Mouse (Mus musculus): ENCODE data around the gene Ndufb10.
A peak's percentile ranks its signal among the peaks of the same experiment; 100 is the strongest.

The Ndufb10 gene

DNA sequence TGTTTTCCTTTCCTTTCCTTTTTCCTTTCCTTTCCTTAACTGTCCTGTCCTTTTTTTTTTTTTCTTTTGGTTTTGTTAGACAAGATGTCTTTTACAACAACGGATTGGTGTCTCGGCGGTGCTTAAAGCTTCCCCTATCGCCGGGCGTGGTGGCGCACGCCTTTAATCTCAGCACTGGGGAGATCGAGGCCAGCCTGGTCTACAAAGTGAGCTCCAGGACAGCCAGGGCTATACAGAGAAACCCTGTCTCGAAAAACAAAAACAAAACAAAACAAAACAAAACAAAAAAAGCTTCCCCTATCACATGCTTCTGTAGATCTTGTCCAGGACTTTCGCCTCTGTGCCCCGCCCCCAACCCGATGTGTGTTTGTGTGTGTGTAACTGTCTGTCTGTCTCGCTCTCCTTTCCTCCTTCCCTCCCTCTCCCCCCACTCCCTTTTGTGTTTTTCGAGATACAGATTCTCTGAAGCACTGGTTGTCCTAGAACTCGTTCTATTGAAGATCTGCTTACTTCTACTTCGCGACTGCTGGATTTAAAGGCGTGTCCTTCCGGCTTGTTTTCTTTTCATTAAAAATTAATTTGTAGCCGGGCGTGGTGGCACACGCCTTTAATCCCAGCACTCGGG, 16.4 kb downstream of the Ndufb10 start:
- no peak for DNase-seq (ENCODE audit: inconsistent age in 2 of 2, low spot score in 1 of 2)

- DNase-seq (ENCODE audit: inconsistent age in 2 of 2, low spot score in 1 of 2) = peak; percentile 93 to 98
These were observed 17.1 kb downstream of the Ndufb10 start, which contains the start of gene Tbl3 for GRCm38 (mm10) chr17:24706982-24707800. Tbl3 (minus strand) TSS chr17:24707660.

GRCm38 (mm10) chr17:24705821-24706220, 18.5 kb downstream of the Ndufb10 start:
- no peak for DNase-seq (ENCODE audit: inconsistent age in 2 of 2, low spot score in 1 of 2)

- DNase-seq (ENCODE audit: inconsistent age in 2 of 2, low spot score in 1 of 2) = no peak
These were observed 23.0 kb downstream of the Ndufb10 start for GRCm38 (mm10) chr17:24701251-24701650.

DNA sequence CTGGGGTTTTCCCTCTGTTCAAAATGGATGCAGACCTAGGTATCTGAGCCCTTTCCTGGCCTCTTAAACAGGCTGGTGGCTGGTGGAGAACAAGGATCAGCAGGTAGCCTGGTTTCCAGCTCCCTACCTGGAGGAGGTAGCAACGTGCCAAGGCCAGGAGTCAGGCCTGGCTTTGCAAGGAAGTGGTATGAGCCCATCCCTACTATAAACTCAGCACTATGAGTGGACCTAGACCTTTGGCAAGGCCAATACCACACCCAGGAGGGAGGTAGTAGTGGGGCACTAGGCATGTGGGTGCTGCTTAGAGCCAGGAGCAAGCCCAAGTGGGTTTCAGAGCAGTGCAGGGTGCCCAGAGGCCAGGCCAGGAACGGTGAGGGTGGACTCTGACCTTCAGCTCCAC, 24.8 kb downstream of the Ndufb10 start:
- DNase-seq (ENCODE audit: inconsistent age in 2 of 2, low spot score in 1 of 2) = peak in 1 of 2 experiments; percentile 52

- no peak for DNase-seq (ENCODE audit: inconsistent age in 2 of 2, low spot score in 1 of 2)
These were observed 25.6 kb downstream of the Ndufb10 start for GRCm38 (mm10) chr17:24698715-24699114.

GRCm38 (mm10) chr17:24697985-24698384, 26.3 kb downstream of the Ndufb10 start:
- DNase-seq (ENCODE audit: inconsistent age in 2 of 2, low spot score in 1 of 2) = no peak

DNA sequence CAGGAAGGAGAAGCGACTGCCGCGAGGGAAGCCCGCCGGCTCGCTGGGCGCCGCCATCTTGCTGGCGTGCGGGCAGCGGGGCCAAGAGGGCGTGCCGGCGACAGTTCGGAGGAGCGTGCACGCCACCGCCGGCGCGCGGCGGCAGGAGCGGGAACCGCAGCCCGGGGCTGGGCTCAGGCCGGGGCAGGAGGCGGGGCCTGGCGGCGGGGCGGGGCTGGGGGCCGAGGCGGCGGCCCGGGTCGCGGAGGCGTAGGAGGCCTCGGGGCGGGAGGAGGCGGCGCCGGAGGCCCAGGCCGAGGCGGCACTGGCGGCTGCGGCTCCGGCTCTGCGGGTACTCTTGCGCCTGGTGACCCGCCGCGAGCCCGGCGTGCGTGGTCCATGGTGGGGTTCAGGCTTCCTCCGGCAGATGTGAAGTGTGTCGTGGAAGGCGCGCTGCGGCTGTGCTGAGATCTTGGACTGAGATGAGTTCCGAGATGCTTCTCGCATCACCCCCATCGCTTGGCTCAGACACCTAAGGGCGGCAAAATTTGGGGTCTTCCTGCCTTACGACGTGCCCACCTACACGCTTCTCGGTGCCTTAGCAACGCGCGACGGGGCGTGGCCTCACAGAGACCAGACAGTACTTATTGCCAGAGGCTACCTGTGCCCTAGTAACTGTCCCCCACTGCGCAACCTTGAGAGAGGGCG, 28.1 kb downstream of the Ndufb10 start, which contains the start of the genes Gfer and Noxo1:
Gene Gfer (minus strand): TSS at position 146 of the 687 bp plus-strand sequence.
Gene Noxo1 (plus strand): TSS at position 224 of the 687 bp plus-strand sequence.
- DNase-seq (ENCODE audit: inconsistent age in 2 of 2, low spot score in 1 of 2) = peak; percentile 93 to 97

DNA sequence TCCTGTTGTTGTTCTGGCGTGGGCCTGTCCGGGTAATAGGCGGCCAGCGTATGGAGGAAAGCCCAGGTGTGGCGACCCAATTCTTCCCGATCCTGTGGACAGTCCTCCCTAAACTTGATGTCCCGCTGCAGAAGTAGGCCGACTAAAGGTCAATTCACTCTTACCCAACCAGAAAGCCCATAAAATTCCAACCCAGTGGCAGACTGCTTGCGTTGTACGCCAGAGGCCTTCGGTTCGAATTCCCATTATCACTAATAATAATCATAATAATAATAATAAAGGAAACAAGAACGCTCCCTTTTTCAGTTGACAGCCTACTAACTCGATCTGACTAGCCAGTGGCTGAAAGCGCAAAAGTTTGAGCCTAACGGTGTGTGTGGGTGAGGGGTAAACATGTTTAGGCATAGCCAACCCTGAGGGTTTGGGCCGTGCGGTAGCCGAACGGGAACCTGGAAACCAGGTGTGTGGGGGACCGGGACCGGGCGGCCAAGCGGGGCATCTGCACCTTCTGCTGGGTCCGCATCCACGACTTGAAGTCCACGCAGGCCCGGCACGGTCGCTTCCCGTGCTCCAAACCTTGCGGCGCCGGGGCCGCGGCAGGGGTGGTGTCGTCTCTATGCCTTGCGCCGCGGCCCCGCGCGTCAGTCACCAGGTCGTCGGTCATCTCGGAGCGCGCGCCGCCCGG, 28.8 kb downstream of the Ndufb10 start:
- peak in 1 of 2 experiments; percentile 68 for DNase-seq (ENCODE audit: inconsistent age in 2 of 2, low spot score in 1 of 2)

- no peak for DNase-seq (ENCODE audit: inconsistent age in 2 of 2, low spot score in 1 of 2)
These were observed 31.9 kb downstream of the Ndufb10 start for GRCm38 (mm10) chr17:24692385-24692784.

GRCm38 (mm10) chr17:24689251-24690081, 34.8 kb downstream of the Ndufb10 start, which contains the start of gene Syngr3:
Syngr3 (minus strand) TSS chr17:24689955.
- DNase-seq (ENCODE audit: inconsistent age in 2 of 2, low spot score in 1 of 2) = no peak

DNA sequence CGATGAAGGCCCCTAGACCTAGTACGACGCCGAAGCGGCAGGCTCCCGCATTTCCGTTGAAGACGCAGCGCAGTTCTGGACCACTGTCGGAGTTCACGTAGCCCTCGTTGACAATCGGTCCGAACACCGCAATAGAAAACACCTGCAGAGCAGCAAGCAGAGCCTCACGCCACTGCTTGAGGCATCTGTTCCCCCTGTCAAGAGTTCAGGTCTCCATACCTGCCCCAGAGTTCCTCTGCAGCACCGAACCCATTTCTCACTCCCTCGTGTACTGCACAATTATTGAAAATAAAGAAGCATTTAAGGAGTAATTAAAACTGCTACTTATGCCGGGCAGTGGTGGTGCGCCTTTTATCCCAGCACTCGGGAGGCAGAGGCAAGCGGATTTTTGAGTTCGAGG, 36.7 kb downstream of the Ndufb10 start:
- no peak for DNase-seq (ENCODE audit: inconsistent age in 2 of 2, low spot score in 1 of 2)

DNA sequence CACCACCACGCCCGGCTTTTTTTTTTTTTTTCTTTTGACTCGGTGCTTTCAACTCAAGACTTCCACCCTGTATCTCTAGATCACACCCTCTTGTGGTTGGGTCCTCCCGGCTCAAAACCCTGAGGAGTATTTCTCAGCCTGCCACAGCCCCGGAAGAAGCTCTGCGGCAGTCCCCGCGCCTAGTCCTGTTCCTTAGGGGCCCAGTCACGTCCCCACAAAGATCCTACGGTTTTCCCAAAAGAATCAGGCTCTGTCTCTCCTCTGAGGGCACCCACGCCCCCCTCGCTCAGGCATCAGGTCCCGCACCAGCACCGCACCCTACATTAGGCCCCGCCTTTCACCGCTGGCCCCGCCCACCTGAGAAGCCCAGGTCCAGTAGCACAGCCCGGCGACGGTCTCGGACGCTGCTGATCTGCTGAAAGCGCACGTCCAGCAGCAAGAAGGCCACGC, 37.1 kb downstream of the Ndufb10 start:
- DNase-seq (ENCODE audit: inconsistent age in 2 of 2, low spot score in 1 of 2) = peak; percentile 70 to 84

GRCm38 (mm10) chr17:24686514-24686913, 37.8 kb downstream of the Ndufb10 start:
- peak in 1 of 2 experiments; percentile 33 for DNase-seq (ENCODE audit: inconsistent age in 2 of 2, low spot score in 1 of 2)

DNA sequence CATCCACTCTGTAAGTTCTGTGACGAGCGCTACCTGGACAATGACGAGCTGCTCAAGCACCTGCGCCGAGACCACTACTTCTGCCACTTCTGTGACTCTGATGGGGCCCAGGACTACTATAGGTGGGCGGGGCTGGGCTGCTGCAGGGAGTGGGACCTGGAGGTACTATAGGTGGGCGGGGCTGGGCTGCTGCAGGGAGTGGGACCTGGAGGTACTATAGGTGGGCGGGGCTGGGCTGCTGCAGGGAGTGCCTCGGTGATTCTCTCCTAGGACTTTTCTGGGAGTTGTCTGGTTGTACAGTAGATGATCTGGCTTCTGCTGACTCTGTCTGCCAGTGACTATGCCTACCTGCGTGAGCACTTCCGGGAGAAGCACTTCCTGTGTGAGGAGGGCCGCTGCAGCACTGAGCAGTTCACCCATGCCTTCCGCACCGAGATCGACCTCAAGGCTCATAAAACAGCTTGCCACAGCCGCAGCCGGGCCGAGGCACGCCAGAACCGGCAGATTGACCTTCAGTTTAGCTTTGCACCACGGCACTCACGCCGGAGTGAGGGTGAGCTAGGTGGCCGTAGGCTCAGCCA, 46.7 kb downstream of the Ndufb10 start:
- no peak for DNase-seq (ENCODE audit: inconsistent age in 2 of 2, low spot score in 1 of 2)

DNA sequence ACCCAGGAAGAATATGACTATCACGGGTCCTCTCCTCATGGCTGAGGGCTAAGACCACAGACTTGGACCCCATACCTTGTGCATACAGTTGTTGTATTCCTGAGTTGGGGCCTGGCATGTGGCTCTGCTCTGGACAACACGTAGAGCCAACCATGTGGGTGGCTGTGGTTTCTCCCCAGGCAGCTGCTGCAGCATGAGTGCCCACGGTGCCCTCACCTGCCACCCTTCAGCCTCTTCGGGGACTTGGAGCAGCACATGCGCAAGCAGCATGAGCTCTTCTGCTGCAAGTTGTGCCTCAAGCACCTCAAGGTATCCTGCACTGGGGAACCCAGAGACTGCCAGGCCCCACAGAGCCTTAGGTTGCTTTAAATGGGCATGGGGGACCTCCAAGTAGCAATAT, 47.4 kb downstream of the Ndufb10 start:
- no peak for DNase-seq (ENCODE audit: inconsistent age in 2 of 2, low spot score in 1 of 2)

DNA sequence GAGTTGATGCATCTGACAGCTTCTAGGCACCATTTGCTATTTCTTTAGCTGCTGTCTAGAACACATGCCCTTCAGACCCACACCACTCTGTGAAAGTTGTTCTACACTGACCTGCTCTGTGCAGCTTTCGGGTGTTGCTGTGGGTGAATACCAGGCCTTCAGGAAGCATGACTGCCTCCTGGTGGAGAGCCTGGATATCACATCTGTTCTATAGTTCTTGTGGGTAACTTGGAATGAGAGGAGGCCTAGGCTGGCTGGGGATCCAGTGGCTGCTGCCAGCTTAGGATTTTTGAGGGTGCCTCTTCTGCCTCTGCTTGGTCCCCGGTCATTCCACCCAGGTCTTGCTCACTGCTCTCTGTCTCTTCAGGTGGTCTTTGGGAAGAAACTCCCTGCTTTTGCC, 48.1 kb downstream of the Ndufb10 start:
- DNase-seq (ENCODE audit: inconsistent age in 2 of 2, low spot score in 1 of 2) = peak in 1 of 2 experiments; percentile 79

- no peak for DNase-seq (ENCODE audit: inconsistent age in 2 of 2, low spot score in 1 of 2)
These were observed 50.0 kb downstream of the Ndufb10 start for GRCm38 (mm10) chr17:24674277-24674676.

GRCm38 (mm10) chr17:24672141-24672540, 52.1 kb downstream of the Ndufb10 start:
- peak; percentile 76 to 90 for DNase-seq (ENCODE audit: inconsistent age in 2 of 2, low spot score in 1 of 2)
